Mouse (Mus musculus) forebrain, embryonic 12.5 days (tissue): ENCODE measurements around the gene Zfp346. TPM values are rescaled to one million over a fixed set of nuclear protein-coding genes. Genes with fewer than 3 reads are reported as not detected.

Experiments used
- ATAC-seq: fragments of 200-750 bp; cut with Nextera tagmentation; 2 replicates; pipeline ENCODE4 v1.8.0; 2017; ENCODE audit warnings: moderate TSS enrichment; ENCODE audit not compliant: low FRiP score
- H3K27ac ChIP-seq: fragments of 300-500 bp; sonication (generic); 2 replicates; pipeline ENCODE4 v1.5.1; 2016; ENCODE audit warnings: mild to moderate bottlenecking
- H3K27me3 ChIP-seq: fragments of 300-500 bp; sonication (generic); 2 replicates; pipeline ENCODE4 v1.6.1; 2016; ENCODE audit warnings: mild to moderate bottlenecking
- H3K36me3 ChIP-seq: fragments of 300-500 bp; sonication (generic); replicated peaks from 2 replicates; pipeline ENCODE4 v1.6.1; 2016; ENCODE audit warnings: mild to moderate bottlenecking
- H3K4me1 ChIP-seq: fragments of 300-500 bp; sonication (generic); 2 replicates; pipeline ENCODE4 v1.6.1; 2016
- H3K4me2 ChIP-seq: fragments of 300-500 bp; sonication (generic); 2 replicates; pipeline ENCODE4 v1.6.1; 2016; ENCODE audit warnings: mild to moderate bottlenecking, moderate library complexity
- H3K4me3 ChIP-seq: fragments of 300-500 bp; sonication (generic); replicated peaks from 2 replicates; pipeline ENCODE4 v1.5.1; 2016; ENCODE audit warnings: mild to moderate bottlenecking
- H3K9ac ChIP-seq: fragments of 300-500 bp; sonication (generic); 2 replicates; pipeline ENCODE4 v1.6.1; 2016; ENCODE audit warnings: mild to moderate bottlenecking
- H3K9me3 ChIP-seq: fragments of 300-500 bp; sonication (generic); 2 replicates; pipeline ENCODE4 v1.6.1; 2016
- WGBS: fragments of 180-500 bp; shearing (Covaris S2); methylation state at CpG from one replicate; pipeline ENCODE4 v1.1.7; 2016; 5-methylcytosine and 5-hydroxymethylcytosine counted together
- polyA plus RNA-seq: library from polyadenylated mRNA; unstranded; fragments of >200 nt; fragmentation: Nextera tagmentation; extraction: Ambion mirVana; gene quantifications from 2 replicates; pipeline ENCODE4 v1.2.1, GENCODE M21; 2016

Zfp346 gene
- polyA plus RNA-seq, 1 experiment from 2014 or later = 24.1 TPM

DNA sequence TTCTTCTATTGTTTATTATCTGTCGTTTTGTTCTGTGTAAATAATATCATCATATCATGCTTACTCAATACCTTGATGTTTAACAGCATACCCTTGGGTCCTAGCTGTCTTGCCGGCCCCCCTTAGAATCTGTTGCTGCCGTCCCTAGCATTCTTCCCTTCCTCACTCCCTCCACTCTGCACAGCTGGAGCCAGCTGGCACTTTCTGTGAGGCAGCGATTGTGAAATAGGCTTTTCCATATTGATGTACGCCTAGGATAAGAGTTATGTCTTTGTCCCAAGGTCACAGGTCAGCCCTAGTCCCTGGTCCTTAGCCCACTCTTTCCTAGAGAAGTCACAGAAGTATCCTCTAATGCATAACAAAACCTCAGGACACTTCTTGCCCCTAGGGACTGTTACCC, 58.4 kb downstream of the Zfp346 start:
- H3K9ac ChIP-seq = no peak overlapping the region
- no peaks in the 10 kb centered on the region for H3K36me3 ChIP-seq
- H3K4me3 ChIP-seq = no peak overlapping the region
- H3K4me2 ChIP-seq = no peak overlapping the region
- no peaks in the 10 kb centered on the region for H3K9me3 ChIP-seq
- H3K4me1 ChIP-seq = no peaks in the 10 kb centered on the region; the same call in 1 of the 2 replicates
- ATAC-seq = no peak
- WGBS = 76% methylated on average over 5 of the region's 5 CpGs
- no peaks in the 10 kb centered on the region for H3K27me3 ChIP-seq
- H3K27ac ChIP-seq = no peak overlapping the region

DNA sequence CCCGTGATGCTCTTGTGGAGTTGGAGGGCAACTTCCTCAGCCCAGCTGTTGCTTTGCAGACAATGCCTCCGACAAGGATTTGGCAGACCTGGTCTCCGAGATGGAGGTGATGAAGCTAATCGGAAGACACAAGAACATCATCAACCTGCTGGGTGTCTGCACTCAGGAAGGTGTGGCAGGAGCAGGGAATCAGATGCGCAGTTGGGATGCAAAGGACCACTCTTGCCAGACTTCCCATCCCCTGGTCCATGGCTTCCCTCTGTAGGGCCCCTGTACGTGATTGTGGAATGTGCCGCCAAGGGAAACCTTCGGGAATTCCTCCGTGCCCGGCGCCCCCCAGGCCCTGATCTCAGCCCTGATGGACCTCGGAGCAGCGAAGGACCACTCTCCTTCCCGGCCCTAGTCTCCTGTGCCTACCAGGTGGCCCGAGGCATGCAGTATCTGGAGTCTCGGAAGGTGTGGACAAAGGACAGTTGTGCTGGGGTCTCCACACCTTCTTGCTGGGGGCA, 60.8 kb downstream of the Zfp346 start:
- no peak for ATAC-seq
- Histone ChIP-seq H3K4me1 (peaks cover 10% of the 10 kb centered on the region), H3K9ac (no peak overlapping the region), H3K27ac (no peak overlapping the region), H3K27me3 (no peaks in the 10 kb centered on the region), H3K4me3 (no peak overlapping the region), H3K36me3 (no peaks in the 10 kb centered on the region), H3K4me2 (no peak overlapping the region), H3K9me3 (no peaks in the 10 kb centered on the region)
- 94% methylated on average over 16 of the region's 16 CpGs for WGBS

DNA sequence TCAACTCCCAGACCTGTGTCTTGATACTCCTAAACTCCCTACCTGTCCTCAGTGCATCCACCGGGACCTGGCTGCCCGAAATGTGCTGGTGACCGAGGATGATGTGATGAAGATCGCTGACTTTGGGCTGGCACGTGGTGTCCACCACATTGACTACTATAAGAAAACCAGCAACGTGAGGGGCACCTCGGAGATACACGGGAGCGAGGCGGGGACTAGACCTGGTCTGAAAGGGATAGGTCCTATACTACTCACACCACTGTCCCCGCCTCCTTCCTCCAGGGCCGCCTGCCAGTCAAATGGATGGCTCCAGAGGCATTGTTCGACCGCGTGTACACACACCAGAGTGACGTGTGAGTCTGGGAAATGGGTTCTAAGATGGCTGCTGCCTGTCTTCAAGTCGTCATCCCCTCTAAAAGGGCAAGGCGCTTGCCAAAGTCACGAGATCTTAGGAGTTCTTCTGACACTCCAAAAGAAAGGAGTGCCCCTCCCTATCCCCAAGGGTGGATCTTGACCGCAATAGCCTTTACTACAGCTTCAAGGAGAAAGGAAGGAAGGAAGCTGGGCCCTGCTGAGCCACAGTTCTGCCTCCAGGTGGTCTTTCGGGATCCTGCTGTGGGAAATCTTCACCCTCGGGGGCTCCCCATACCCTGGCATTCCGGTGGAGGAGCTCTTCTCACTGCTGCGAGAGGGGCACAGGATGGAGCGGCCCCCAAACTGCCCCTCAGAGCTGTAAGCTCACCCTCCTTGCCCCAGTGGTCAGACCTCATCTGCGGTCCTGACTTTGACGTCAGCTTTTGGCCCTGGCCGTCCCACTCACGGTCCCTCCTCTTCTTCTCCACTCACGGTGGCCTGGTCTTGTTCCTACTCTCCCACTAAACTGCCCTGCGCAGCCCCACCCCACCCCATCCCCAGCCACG, 62.0 kb downstream of the Zfp346 start:
- Histone ChIP-seq H3K27me3 (no peaks in the 10 kb centered on the region), H3K27ac (no peak overlapping the region), H3K9ac (no peak overlapping the region), H3K4me1 (peaks cover 16% of the 10 kb centered on the region), H3K4me3 (no peak overlapping the region), H3K9me3 (no peaks in the 10 kb centered on the region), H3K4me2 (no peak overlapping the region), H3K36me3 (no peaks in the 10 kb centered on the region)
- 92% methylated on average over 32 of the region's 32 CpGs for WGBS
- no peak for ATAC-seq

DNA sequence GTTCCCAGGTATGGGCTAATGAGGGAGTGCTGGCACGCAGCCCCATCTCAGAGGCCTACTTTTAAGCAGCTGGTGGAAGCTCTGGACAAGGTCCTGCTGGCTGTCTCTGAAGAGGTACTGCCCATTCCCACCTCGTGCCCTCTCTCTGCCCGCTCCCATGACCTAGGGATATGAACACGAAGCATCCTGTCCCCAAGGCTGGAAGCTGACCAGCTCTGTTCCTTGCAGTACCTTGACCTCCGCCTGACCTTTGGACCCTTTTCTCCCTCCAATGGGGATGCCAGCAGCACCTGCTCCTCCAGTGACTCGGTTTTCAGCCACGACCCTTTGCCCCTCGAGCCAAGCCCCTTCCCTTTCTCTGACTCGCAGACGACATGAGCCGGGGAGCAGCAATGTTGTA, 62.7 kb downstream of the Zfp346 start:
- peaks cover 18% of the 10 kb centered on the region for H3K4me1 ChIP-seq
- no peaks in the 10 kb centered on the region for H3K36me3 ChIP-seq
- no peak overlapping the region for H3K27ac ChIP-seq
- no peak overlapping the region for H3K9ac ChIP-seq
- WGBS = 90% methylated on average over 10 of the region's 11 CpGs
- no peak overlapping the region for H3K4me3 ChIP-seq
- no peak for ATAC-seq
- no peaks in the 10 kb centered on the region; the same call in 1 of the 2 replicates for H3K27me3 ChIP-seq
- H3K9me3 ChIP-seq = no peaks in the 10 kb centered on the region
- H3K4me2 ChIP-seq = no peak overlapping the region

DNA sequence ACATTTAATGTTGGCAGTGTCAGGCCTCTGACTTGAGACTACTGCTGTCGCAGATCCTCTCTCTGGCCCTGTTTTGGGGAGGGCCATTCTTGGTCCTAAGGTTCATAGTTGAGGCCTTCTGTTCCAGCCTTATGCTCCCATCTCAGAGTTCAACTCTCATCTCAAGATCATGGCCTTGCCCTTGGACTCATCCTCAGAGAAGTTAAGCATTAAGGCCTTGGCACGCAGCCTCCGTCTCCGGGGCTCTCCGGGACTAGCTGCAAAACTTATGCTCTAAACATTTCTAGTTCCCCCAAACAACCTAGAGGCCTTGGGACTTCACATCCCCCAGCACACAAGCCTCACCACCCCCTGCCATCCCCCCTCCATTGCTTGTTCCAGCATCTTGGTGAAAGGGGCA, 63.1 kb downstream of the Zfp346 start:
- peaks cover 18% of the 10 kb centered on the region for H3K4me1 ChIP-seq
- H3K4me3 ChIP-seq = no peak overlapping the region
- 97% methylated on average over 5 of the region's 5 CpGs for whole genome bisulfite sequencing
- no peak overlapping the region for H3K27ac ChIP-seq
- H3K4me2 ChIP-seq = no peak overlapping the region
- H3K9me3 ChIP-seq = no peaks in the 10 kb centered on the region
- H3K36me3 ChIP-seq = no peaks in the 10 kb centered on the region
- H3K27me3 ChIP-seq = no peaks in the 10 kb centered on the region; the same call in 1 of the 2 replicates
- ATAC-seq = no peak
- H3K9ac ChIP-seq = no peak overlapping the region

DNA sequence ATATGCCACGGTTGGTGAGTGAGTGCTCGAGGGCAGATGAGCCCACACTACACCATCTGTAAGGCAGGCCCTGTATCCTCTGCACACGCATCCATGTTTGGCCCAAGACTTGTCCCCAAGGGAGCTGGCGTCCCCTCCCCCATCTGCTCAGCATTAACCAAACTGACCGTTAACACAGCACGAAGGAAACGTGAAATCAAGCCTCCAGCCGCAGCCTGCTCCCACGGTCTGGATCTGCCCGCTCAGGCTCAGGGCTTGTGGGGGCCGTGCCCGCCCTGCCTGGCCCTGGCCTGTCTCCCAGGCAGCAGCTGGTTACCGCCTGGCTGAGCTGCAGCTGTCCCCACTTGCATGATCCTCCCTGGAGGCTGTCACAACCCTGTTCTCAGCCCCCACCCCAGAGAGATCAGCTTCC, 63.9 kb downstream of the Zfp346 start:
- H3K27me3 ChIP-seq = no peaks in the 10 kb centered on the region; the same call in 1 of the 2 replicates
- no peaks in the 10 kb centered on the region for H3K36me3 ChIP-seq
- peak; percentile 61; the same call in 1 of the 2 replicates for ATAC-seq
- no peak overlapping the region for H3K4me2 ChIP-seq
- no peaks in the 10 kb centered on the region for H3K9me3 ChIP-seq
- peaks cover 18% of the 10 kb centered on the region for H3K4me1 ChIP-seq
- peak overlapping the region; percentile 25; the same call in 1 of the 2 replicates for H3K27ac ChIP-seq
- H3K4me3 ChIP-seq = no peak overlapping the region
- peak overlapping the region; percentile 17; the same call in 1 of the 2 replicates for H3K9ac ChIP-seq
- WGBS = 78% methylated on average over 13 of the region's 13 CpGs

DNA sequence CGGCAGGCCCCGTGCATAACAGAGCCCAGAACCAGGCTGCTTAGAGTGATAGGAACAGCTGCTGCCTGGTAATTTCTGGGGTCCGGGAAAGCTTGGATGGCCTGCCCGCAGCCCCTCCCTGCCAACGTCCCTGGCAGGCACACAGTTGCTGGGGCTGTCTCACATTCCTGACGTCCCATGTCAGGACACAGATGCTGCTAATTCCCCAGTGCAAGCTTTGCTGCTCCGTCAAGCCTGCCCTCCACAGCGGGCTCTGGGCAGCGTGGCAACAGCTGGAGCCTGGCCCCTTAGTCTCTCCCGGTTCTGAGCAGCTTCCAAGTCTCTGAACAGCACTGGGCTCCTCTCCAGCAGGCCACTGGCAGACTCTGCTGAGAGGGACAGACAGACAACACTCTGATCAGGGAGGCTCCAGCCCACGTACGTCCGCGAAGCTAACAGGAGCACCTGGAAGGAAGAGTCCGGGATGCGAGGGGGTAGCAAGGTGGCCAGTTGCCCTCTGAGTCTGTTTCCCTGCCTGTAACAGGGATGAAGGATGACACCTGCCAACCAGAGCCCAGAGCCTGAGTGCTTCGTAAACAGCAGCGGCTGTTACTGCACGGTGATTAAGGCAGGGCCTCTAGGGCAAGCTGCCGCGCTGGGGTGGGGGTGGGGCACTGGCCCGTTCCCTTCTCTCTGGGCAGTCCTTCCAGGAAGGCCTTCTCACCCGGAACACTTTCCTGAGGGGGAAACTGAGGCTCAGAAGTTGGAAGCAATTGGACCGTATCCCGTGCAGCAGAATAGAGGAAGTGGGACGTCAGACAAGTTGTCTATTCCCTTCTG, 66.6 kb downstream of the Zfp346 start:
- 17% methylated on average over 26 of the region's 26 CpGs for WGBS
- Histone ChIP-seq H3K27me3 (no peaks in the 10 kb centered on the region; the same call in 1 of the 2 replicates), H3K4me2 (peak overlapping the region; percentile 42), H3K27ac (peak overlapping the region; percentile 65), H3K9ac (0 out of 2 replicates have a peak overlapping the region, but pooled peaks have one; percentile 21), H3K36me3 (no peaks in the 10 kb centered on the region), H3K4me1 (peaks cover 18% of the 10 kb centered on the region), H3K9me3 (no peaks in the 10 kb centered on the region), H3K4me3 (no peak overlapping the region)
- ATAC-seq = peak; percentile 60

DNA sequence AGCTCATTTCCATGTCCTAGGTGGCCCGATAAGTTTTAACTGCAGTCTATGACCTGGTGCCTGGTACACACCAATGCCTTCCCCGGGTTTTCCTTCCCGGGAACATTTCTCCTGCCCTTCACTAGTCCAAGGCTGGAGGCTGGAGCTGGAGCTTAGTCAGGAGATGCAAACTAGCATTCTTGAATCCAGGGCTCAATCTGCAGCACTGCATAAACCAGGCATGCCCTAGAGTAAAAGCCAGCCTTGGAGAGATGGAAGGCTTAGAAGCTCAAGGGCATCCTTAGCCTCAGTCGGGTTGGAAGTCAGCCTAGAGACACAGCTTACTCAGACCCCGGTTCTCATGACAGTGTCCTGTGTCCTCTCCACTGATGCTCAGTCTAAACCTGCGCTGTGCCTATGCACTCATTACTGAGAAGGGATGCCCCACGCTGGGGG, 67.2 kb downstream of the Zfp346 start:
- no peak for ATAC-seq
- Histone ChIP-seq H3K36me3 (no peaks in the 10 kb centered on the region), H3K27me3 (no peaks in the 10 kb centered on the region; the same call in 1 of the 2 replicates), H3K4me2 (peak overlapping the region; percentile 42), H3K4me3 (no peak overlapping the region), H3K9ac (no peak overlapping the region), H3K27ac (no peak overlapping the region), H3K9me3 (no peaks in the 10 kb centered on the region), H3K4me1 (peaks cover 18% of the 10 kb centered on the region)
- WGBS = 48% methylated on average over 7 of the region's 7 CpGs

DNA sequence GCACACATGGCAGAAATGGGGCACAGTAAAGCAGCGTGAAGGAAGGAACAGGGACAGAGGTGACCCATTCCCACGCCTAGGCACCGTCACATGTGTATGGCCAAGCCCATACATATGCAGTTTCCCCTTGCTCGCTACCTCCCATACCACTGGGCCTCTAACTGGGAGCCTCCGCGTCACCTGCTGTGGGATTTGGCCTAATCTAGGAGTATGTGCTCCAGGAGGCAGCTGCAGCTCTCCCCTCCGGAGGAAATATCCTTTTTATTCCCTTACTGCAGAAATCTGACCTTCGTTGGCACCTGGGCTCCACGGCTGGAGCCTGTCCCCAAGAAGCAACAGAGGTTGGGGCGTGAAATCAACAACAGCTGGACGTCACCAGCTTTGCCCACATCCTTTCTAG, 69.2 kb downstream of the Zfp346 start:
- Histone ChIP-seq H3K27ac (no peak overlapping the region), H3K9me3 (no peaks in the 10 kb centered on the region), H3K4me1 (peaks cover 10% of the 10 kb centered on the region), H3K36me3 (no peaks in the 10 kb centered on the region), H3K4me3 (no peak overlapping the region), H3K4me2 (no peak overlapping the region), H3K27me3 (no peaks in the 10 kb centered on the region; the same call in 1 of the 2 replicates), H3K9ac (no peak overlapping the region)
- ATAC-seq = no peak
- WGBS = 74% methylated on average over 11 of the region's 11 CpGs

DNA sequence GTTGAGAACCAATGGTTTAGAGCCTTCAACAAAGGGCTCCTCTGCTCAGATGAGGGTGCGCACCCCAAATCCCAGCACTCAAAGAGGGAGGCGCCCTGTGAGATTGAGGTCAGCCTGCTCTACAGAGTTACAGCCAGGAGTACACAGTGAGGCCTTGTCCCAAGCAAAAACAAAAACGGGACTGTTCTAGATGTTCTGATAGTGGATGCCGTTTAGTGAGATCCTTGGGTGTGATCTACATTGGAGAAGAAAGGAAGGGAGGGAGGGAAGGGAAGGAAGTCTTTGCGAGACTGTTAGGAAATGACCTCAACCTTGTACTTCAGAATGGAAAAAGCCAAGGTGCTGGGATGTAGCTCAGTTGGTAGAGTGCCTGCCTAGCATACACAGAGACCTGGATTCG, 71.2 kb downstream of the Zfp346 start:
- Histone ChIP-seq H3K4me1 (peaks cover 8% of the 10 kb centered on the region), H3K27ac (no peak overlapping the region), H3K27me3 (no peaks in the 10 kb centered on the region; the same call in 1 of the 2 replicates), H3K36me3 (no peaks in the 10 kb centered on the region), H3K4me3 (no peak overlapping the region), H3K4me2 (no peak overlapping the region), H3K9me3 (no peaks in the 10 kb centered on the region), H3K9ac (no peak overlapping the region)
- 89% methylated on average over 6 of the region's 6 CpGs for WGBS
- no peak for ATAC-seq

DNA sequence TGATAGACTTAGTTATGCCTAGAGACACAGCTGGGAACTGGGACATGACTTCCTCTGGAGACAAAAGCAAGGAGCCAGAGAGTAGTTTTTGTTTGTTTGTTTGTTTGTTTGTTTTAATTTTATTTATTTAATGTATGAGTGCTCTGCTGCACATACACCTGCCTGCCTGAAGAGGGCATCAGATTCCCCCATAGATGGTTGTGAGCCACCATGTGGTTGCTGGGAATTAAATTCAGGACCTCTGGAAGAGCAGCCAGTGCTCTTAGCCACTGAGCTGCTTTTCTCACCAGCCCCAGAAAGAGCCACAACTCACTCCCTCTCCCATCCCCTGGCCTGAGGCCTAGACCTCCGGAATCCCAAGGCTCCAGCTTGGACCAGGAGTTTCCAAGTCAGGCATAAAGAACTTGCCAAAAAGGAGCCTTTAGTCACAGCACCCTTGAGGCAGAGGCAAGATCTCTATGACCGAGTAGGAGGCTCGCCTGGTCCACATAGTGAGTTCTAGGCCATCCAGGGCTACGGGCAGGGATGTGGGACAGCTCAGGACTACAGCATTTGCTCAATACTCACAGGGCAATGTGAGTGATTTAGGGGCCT, 72.9 kb downstream of the Zfp346 start:
- Histone ChIP-seq H3K27me3 (no peaks in the 10 kb centered on the region), H3K4me1 (peaks cover 10% of the 10 kb centered on the region), H3K27ac (0 out of 2 replicates have a peak overlapping the region, but pooled peaks have one; percentile 47), H3K9me3 (no peaks in the 10 kb centered on the region), H3K4me2 (no peak overlapping the region), H3K36me3 (no peaks in the 10 kb centered on the region), H3K9ac (no peak overlapping the region), H3K4me3 (no peak overlapping the region)
- ATAC-seq = no peak
- WGBS = 66% methylated on average over 4 of the region's 4 CpGs

DNA sequence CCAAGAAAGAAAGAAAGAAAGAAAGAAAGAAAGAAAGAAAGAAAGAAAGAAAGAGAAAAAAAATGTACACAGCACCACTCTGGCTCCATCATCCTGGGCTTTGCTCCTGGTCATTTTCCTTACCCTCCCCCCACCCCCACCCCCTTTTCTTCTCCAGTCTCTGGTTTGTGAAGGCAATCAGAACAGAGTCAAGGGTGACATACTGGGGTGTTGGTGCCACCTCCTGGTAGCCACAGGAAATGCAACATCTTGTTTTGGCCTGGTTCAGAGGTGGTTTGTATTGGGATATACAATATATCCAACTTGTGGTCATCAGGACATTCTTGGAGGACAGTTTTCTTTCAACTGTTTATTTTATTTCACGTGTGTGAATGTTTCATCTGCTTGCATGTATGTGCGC, 73.4 kb downstream of the Zfp346 start:
- no peak overlapping the region for H3K4me2 ChIP-seq
- H3K9me3 ChIP-seq = no peaks in the 10 kb centered on the region
- H3K27me3 ChIP-seq = no peaks in the 10 kb centered on the region
- no peak overlapping the region for H3K9ac ChIP-seq
- H3K4me1 ChIP-seq = peaks cover 10% of the 10 kb centered on the region
- peak; percentile 37; the same call in 1 of the 2 replicates for ATAC-seq
- no peak overlapping the region for H3K4me3 ChIP-seq
- no peaks in the 10 kb centered on the region for H3K36me3 ChIP-seq
- no peak overlapping the region for H3K27ac ChIP-seq
- 29% methylated on average over 2 of the region's 2 CpGs for WGBS
